Mouse (Mus musculus) midbrain, embryonic 16.5 days (tissue): ENCODE measurements at regions not wholly inside any gene's neighbourhood (a gene's known extent, or its start where the extent isn't known, plus 50 kb on each side); places are given as distances from the start of the nearest gene placed in this dataset.

Source experiments
- ATAC-seq: fragments of 200-750 bp; cut with Nextera tagmentation; 2 replicates; pipeline ENCODE4 v1.8.0; 2017; ENCODE audit warnings: moderate TSS enrichment
- H3K27ac ChIP-seq: fragments of 300-500 bp; sonication (generic); 2 replicates; pipeline ENCODE4 v1.5.1; 2014; ENCODE audit warnings: mild to moderate bottlenecking, low read length, mixed read lengths
- H3K27me3 ChIP-seq: fragments of 300-500 bp; sonication (generic); 2 replicates; pipeline ENCODE4 v1.6.1; 2014; ENCODE audit warnings: low read depth, low read length, mixed read lengths; ENCODE audit not compliant: control insufficient read depth, insufficient read depth
- H3K36me3 ChIP-seq: fragments of 300-500 bp; sonication (generic); 2 replicates; pipeline ENCODE4 v1.6.1; 2014; ENCODE audit warnings: mild to moderate bottlenecking, low read length, moderate library complexity, mixed read lengths; ENCODE audit not compliant: control insufficient read depth, insufficient read depth
- H3K4me1 ChIP-seq: fragments of 300-500 bp; sonication (generic); 2 replicates; pipeline ENCODE4 v1.6.1; 2014; ENCODE audit warnings: mild to moderate bottlenecking, low read length, mixed read lengths; ENCODE audit not compliant: control insufficient read depth, insufficient read depth
- H3K4me2 ChIP-seq: fragments of 300-500 bp; sonication (generic); 2 replicates; pipeline ENCODE4 v1.6.1; 2014; ENCODE audit warnings: mild to moderate bottlenecking, low read length, mixed read lengths
- H3K4me3 ChIP-seq: fragments of 300-500 bp; sonication (generic); 2 replicates; pipeline ENCODE4 v1.5.1; 2014; ENCODE audit warnings: low read depth, mild to moderate bottlenecking, low read length, moderate library complexity, mixed read lengths
- H3K9ac ChIP-seq: fragments of 300-500 bp; sonication (generic); 2 replicates; pipeline ENCODE4 v1.6.1; 2014; ENCODE audit warnings: low read depth, low read length, mixed read lengths
- H3K9me3 ChIP-seq: fragments of 300-500 bp; sonication (generic); replicated peaks from 2 replicates; pipeline ENCODE4 v1.6.1; 2014; ENCODE audit warnings: mild to moderate bottlenecking, low read length, mixed read lengths; ENCODE audit not compliant: control insufficient read depth, poor library complexity, severe bottlenecking
- WGBS: fragments of 180-500 bp; shearing (Covaris S2); extraction: QIAGEN DNeasy Blood & Tissue Kit; methylation state at CpG from one replicate; pipeline ENCODE4 v1.1.7; 2014; 5-methylcytosine and 5-hydroxymethylcytosine counted together

GRCm38 (mm10) chr4:10351876-10352627 lies 522.2 kb upstream of the 2610301B20Rik start:
- Histone ChIP-seq H3K9ac (no peak overlapping the region), H3K4me3 (no peak overlapping the region), H3K27ac (no peak overlapping the region), H3K4me2 (no peak overlapping the region), H3K36me3 (no peaks in the 10 kb centered on the region), H3K9me3 (no peaks in the 10 kb centered on the region), H3K4me1 (no peaks in the 10 kb centered on the region), H3K27me3 (no peaks in the 10 kb centered on the region)
- no peak for ATAC-seq
- 88% methylated on average over 4 of the region's 4 CpGs for WGBS

GRCm38 (mm10) chr4:10357572-10357971 lies 516.7 kb upstream of the 2610301B20Rik start:
- WGBS: 74% methylated on average over 3 of the region's 3 CpGs
- H3K27ac ChIP-seq: no peak overlapping the region
- H3K9ac ChIP-seq: no peak overlapping the region
- no peaks in the 10 kb centered on the region for H3K36me3 ChIP-seq
- no peaks in the 10 kb centered on the region for H3K27me3 ChIP-seq
- H3K4me2 ChIP-seq: no peak overlapping the region
- H3K4me1 ChIP-seq: no peaks in the 10 kb centered on the region
- no peak for ATAC-seq
- H3K9me3 ChIP-seq: no peaks in the 10 kb centered on the region
- H3K4me3 ChIP-seq: no peak overlapping the region

GRCm38 (mm10) chr4:10389790-10390189 lies 484.5 kb upstream of the 2610301B20Rik start:
- no peak for ATAC-seq
- Histone ChIP-seq H3K4me3 (no peak overlapping the region), H3K27ac (no peak overlapping the region), H3K27me3 (no peaks in the 10 kb centered on the region), H3K36me3 (no peaks in the 10 kb centered on the region), H3K9ac (no peak overlapping the region), H3K4me2 (no peak overlapping the region), H3K4me1 (no peaks in the 10 kb centered on the region), H3K9me3 (no peaks in the 10 kb centered on the region)
- 94% methylated on average over 2 of the region's 2 CpGs for WGBS

- no peaks in the 10 kb centered on the region for H3K27me3 ChIP-seq
- H3K9me3 ChIP-seq: no peaks in the 10 kb centered on the region
- ATAC-seq: no peak
- no peaks in the 10 kb centered on the region for H3K36me3 ChIP-seq
- H3K27ac ChIP-seq: no peak overlapping the region
- no peak overlapping the region for H3K4me3 ChIP-seq
- no peak overlapping the region for H3K4me2 ChIP-seq
- no peaks in the 10 kb centered on the region for H3K4me1 ChIP-seq
- no peak overlapping the region for H3K9ac ChIP-seq
Observed at GRCm38 (mm10) chr4:10397249-10397648, 477.0 kb upstream of the 2610301B20Rik start.

- Histone ChIP-seq H3K27ac (no peak overlapping the region), H3K27me3 (no peaks in the 10 kb centered on the region), H3K9me3 (no peaks in the 10 kb centered on the region), H3K36me3 (no peaks in the 10 kb centered on the region), H3K9ac (no peak overlapping the region), H3K4me1 (no peaks in the 10 kb centered on the region), H3K4me2 (no peak overlapping the region), H3K4me3 (no peak overlapping the region)
- 95% methylated on average over 2 of the region's 2 CpGs for WGBS
- ATAC-seq: no peak
Observed at GRCm38 (mm10) chr4:10398075-10398474, 476.2 kb upstream of the 2610301B20Rik start.

GRCm38 (mm10) chr4:10399649-10400048 lies 474.6 kb upstream of the 2610301B20Rik start:
- no peak overlapping the region for H3K27ac ChIP-seq
- H3K9me3 ChIP-seq: no peaks in the 10 kb centered on the region
- no peaks in the 10 kb centered on the region for H3K4me1 ChIP-seq
- no peak overlapping the region for H3K4me3 ChIP-seq
- no peak for ATAC-seq
- H3K4me2 ChIP-seq: no peak overlapping the region
- H3K36me3 ChIP-seq: no peaks in the 10 kb centered on the region
- H3K27me3 ChIP-seq: no peaks in the 10 kb centered on the region
- H3K9ac ChIP-seq: no peak overlapping the region
- WGBS: 28% methylated on average over 1 of the region's 1 CpGs

- no peaks in the 10 kb centered on the region for H3K27me3 ChIP-seq
- no peak for ATAC-seq
- H3K4me2 ChIP-seq: no peak overlapping the region
- no peaks in the 10 kb centered on the region for H3K9me3 ChIP-seq
- H3K36me3 ChIP-seq: no peaks in the 10 kb centered on the region
- no peak overlapping the region for H3K4me3 ChIP-seq
- no peak overlapping the region for H3K9ac ChIP-seq
- H3K4me1 ChIP-seq: no peaks in the 10 kb centered on the region
- H3K27ac ChIP-seq: no peak overlapping the region
Observed at GRCm38 (mm10) chr4:10402928-10403327, 471.4 kb upstream of the 2610301B20Rik start.

- no peak overlapping the region for H3K4me3 ChIP-seq
- no peaks in the 10 kb centered on the region for H3K4me1 ChIP-seq
- H3K9ac ChIP-seq: no peak overlapping the region
- H3K36me3 ChIP-seq: no peaks in the 10 kb centered on the region
- ATAC-seq: no peak
- 59% methylated on average over 5 of the region's 5 CpGs for WGBS
- no peaks in the 10 kb centered on the region for H3K27me3 ChIP-seq
- no peak overlapping the region for H3K4me2 ChIP-seq
- no peaks in the 10 kb centered on the region for H3K9me3 ChIP-seq
- no peak overlapping the region for H3K27ac ChIP-seq
Observed at GRCm38 (mm10) chr4:10404438-10404837, 469.9 kb upstream of the 2610301B20Rik start.

- ATAC-seq: no peak
- Histone ChIP-seq H3K27ac (no peak overlapping the region), H3K9me3 (no peaks in the 10 kb centered on the region), H3K27me3 (no peaks in the 10 kb centered on the region), H3K4me3 (no peak overlapping the region), H3K4me2 (no peak overlapping the region), H3K9ac (no peak overlapping the region), H3K4me1 (no peaks in the 10 kb centered on the region), H3K36me3 (no peaks in the 10 kb centered on the region)
- 71% methylated on average over 2 of the region's 2 CpGs for WGBS
Observed at GRCm38 (mm10) chr4:10405102-10405501, 469.2 kb upstream of the 2610301B20Rik start.
